Mouse (Mus musculus) erythroblast, embryonic 14.5 days (primary cell): Measurements from ENCODE around the gene Atrnl1.

ENCODE experiments used
- GATA1 ChIP-seq: IDR thresholded peaks from 2 replicates; pipeline ENCODE4 v1.6.1; 2012; ENCODE audit warnings: low read length, inconsistent platforms, mixed read lengths
- TAL1 ChIP-seq: IDR thresholded peaks from 3 replicates; pipeline ENCODE4 v1.6.1; 2012; ENCODE audit warnings: low read length, inconsistent platforms, mixed read lengths

GRCm38 (mm10) chr19:58065514-58065913, 454.7 kb downstream of the Atrnl1 start:
- TF ChIP-seq GATA1 (no peak), TAL1 (no peak)
